26 mouse cellular contexts compared by ENCODE assay signal in the genomic region with DNA sequence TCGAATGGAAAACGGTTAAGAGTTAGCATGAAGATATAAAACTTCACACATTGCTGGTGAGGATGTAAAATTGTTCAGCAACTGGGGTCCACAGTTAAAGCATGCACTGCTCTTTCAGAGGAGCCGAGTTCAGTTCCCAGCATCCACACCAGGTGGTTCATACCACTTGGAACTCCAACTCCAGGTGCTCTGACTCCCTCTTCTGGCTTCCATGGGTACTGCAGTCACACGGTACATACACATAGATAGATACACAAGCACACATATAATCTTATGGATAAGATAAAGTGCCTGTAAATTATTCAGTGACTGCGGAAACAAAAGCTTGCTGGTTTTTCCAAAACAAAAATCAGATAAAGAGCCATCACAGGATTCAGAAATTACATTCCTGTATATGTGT. TPM values are rescaled to one million over a fixed set of nuclear protein-coding genes. Genes with fewer than 3 reads are reported as not detected.
A peak's percentile ranks its signal among the peaks of the same experiment; 100 is the strongest.
DNase-seq lines count a peak whose midpoint lies in the region; ATAC-seq and TF ChIP-seq lines count a peak whose summit lies in the region.
"Had no signal": no experiment of that assay in that cellular context is flagged by ENCODE, and none has a peak within 500 bp of the region (broad histone marks: within the 10 kb centered on the region; RNA-seq: fewer than 3 reads in every experiment).

No protein-coding gene starts in this region.

- no peaks in the 10 kb centered on the region for H3K27me3 ChIP-seq in hindbrain, postnatal 0 days (ENCODE audit: insufficient read depth, low read length)
- H3K27me3 ChIP-seq in hindbrain, embryonic 13.5 days: no peaks in the 10 kb centered on the region
- no peaks in the 10 kb centered on the region for H3K27me3 ChIP-seq in lung, embryonic 14.5 days (ENCODE audit: insufficient read depth, low read length)
- no peaks in the 10 kb centered on the region for H3K27me3 ChIP-seq in heart, embryonic 12.5 days (replicated peaks)
- H3K27me3 ChIP-seq: embryonic facial prominence, embryonic 12.5 days; neural tube, embryonic 12.5 days had no signal

- H3K4me1 ChIP-seq in hindbrain, postnatal 0 days (ENCODE audit: insufficient read depth, low read length): peaks cover 12% of the 10 kb centered on the region; the same call in 1 of the 2 replicates
- H3K4me1 ChIP-seq in hindbrain, embryonic 13.5 days (replicated peaks): peaks cover 48% of the 10 kb centered on the region
- H3K4me1 ChIP-seq in lung, embryonic 14.5 days (ENCODE audit: insufficient read depth): peaks cover 16% of the 10 kb centered on the region
- H3K4me1 ChIP-seq in heart, embryonic 12.5 days (replicated peaks): peaks cover 61% of the 10 kb centered on the region
- H3K4me1 ChIP-seq: megakaryocyte, embryonic 14.5 days had no signal

- DNase-seq in hindbrain, postnatal 0 days (ENCODE audit: low spot score): no peak
- no peak for DNase-seq in lung, embryonic 14.5 days
- DNase-seq in lung, postnatal 25 days (ENCODE audit: low spot score): no peak
- DNase-seq in ES-CJ7 (ENCODE audit: low read depth, low spot score): peak; percentile 51
- no peak for DNase-seq in brain, embryonic 14.5 days (ENCODE audit: low read depth)
- no peak for DNase-seq in heart, adult 18-20 months
- DNase-seq: cerebellum, adult 11-12 months; cerebellum, postnatal 14 days; heart, postnatal 10 days; kidney, adult 2 months; kidney, postnatal 14 days; layer of hippocampus, postnatal 36 days; midbrain, embryonic 14.5 days; retina, postnatal 1 day; right cerebral cortex, postnatal 25 days; thymus, adult 18-20 months; thymus, postnatal 36 days had no signal

- 96% methylated on average over 5 of the region's 5 CpGs for WGBS in hindbrain, postnatal 0 days
- over 99% methylated on average over 5 of the region's 5 CpGs for WGBS in hindbrain, embryonic 13.5 days
- 95% methylated on average over 5 of the region's 5 CpGs for WGBS in lung, embryonic 14.5 days
- WGBS in heart, embryonic 12.5 days: 88% methylated on average over 5 of the region's 5 CpGs

- no peak overlapping the region for H3K4me3 ChIP-seq in hindbrain, postnatal 0 days (ENCODE audit: low read length)
- H3K4me3 ChIP-seq in hindbrain, embryonic 13.5 days: no peak overlapping the region
- no peak overlapping the region for H3K4me3 ChIP-seq in lung, embryonic 14.5 days (ENCODE audit: low read depth, low read length)
- H3K4me3 ChIP-seq in heart, embryonic 12.5 days: no peak overlapping the region
- H3K4me3 ChIP-seq: embryonic facial prominence, embryonic 12.5 days; forebrain, embryonic 12.5 days; hindbrain, embryonic 10.5 days; megakaryocyte, embryonic 14.5 days; neural tube, embryonic 12.5 days had no signal

- H3K36me3 ChIP-seq in hindbrain, postnatal 0 days (ENCODE audit: insufficient read depth, low read length): no peaks in the 10 kb centered on the region
- H3K36me3 ChIP-seq in hindbrain, embryonic 13.5 days: peaks cover 3% of the 10 kb centered on the region; the same call in 1 of the 2 replicates
- no peaks in the 10 kb centered on the region for H3K36me3 ChIP-seq in lung, embryonic 14.5 days (ENCODE audit: insufficient read depth)
- no peaks in the 10 kb centered on the region for H3K36me3 ChIP-seq in heart, embryonic 12.5 days
- H3K36me3 ChIP-seq: embryonic facial prominence, embryonic 12.5 days; forebrain, embryonic 12.5 days; neural tube, embryonic 12.5 days had no signal

- no peak overlapping the region for H3K27ac ChIP-seq in hindbrain, postnatal 0 days
- no peak overlapping the region for H3K27ac ChIP-seq in hindbrain, embryonic 13.5 days
- H3K27ac ChIP-seq in lung, embryonic 14.5 days (ENCODE audit: low read depth): no peak overlapping the region
- H3K27ac ChIP-seq in heart, embryonic 12.5 days (ENCODE audit: poor library complexity, severe bottlenecking): no peak overlapping the region
- H3K27ac ChIP-seq: forebrain, embryonic 12.5 days; liver, embryonic 14.5 days; neural tube, embryonic 12.5 days had no signal

- no peak overlapping the region for H3K9ac ChIP-seq in hindbrain, postnatal 0 days (replicated peaks; ENCODE audit: low read length)
- H3K9ac ChIP-seq in hindbrain, embryonic 13.5 days: no peak overlapping the region
- H3K9ac ChIP-seq in lung, embryonic 14.5 days: no peak overlapping the region
- no peak overlapping the region for H3K9ac ChIP-seq in heart, embryonic 12.5 days
- H3K9ac ChIP-seq: embryonic facial prominence, embryonic 12.5 days; forebrain, embryonic 12.5 days; liver, embryonic 14.5 days; neural tube, embryonic 12.5 days had no signal

- H3K4me2 ChIP-seq in hindbrain, postnatal 0 days (ENCODE audit: low read depth, low read length): no peak overlapping the region
- no peak overlapping the region for H3K4me2 ChIP-seq in hindbrain, embryonic 13.5 days
- H3K4me2 ChIP-seq in lung, embryonic 14.5 days: no peak overlapping the region
- no peak overlapping the region for H3K4me2 ChIP-seq in heart, embryonic 12.5 days
- H3K4me2 ChIP-seq: embryonic facial prominence, embryonic 12.5 days; forebrain, embryonic 12.5 days had no signal

- no peak for TF ChIP-seq POLR2A in brain, embryonic 14.5 days (IDR thresholded peaks at IDR 0.05; ENCODE audit: borderline replicate concordance, extremely low read depth, insufficient read depth, insufficient read length, poor library complexity, severe bottlenecking)

- ATAC-seq in hindbrain, postnatal 0 days: no peak
- no peak for ATAC-seq in hindbrain, embryonic 13.5 days (ENCODE audit: low FRiP score)
- no peak for ATAC-seq in lung, embryonic 14.5 days (ENCODE audit: insufficient read depth)
- ATAC-seq in heart, embryonic 12.5 days (ENCODE audit: insufficient number of reproducible peaks, low FRiP score): no peak

- TF ChIP-seq CTCF in hindbrain, postnatal 0 days (IDR thresholded peaks at IDR 0.05; ENCODE audit: low read depth): peak; percentile 41
- TF ChIP-seq CTCF in lung, embryonic 14.5 days (IDR thresholded peaks at IDR 0.05; ENCODE audit: low read depth): peak; percentile 44
- TF ChIP-seq CTCF in brain, embryonic 14.5 days (IDR thresholded peaks at IDR 0.05; ENCODE audit: borderline replicate concordance, extremely low read depth, insufficient read depth, insufficient read length): peak; percentile 38; the same call in 1 of the 2 replicates

- no peaks in the 10 kb centered on the region for H3K9me3 ChIP-seq in hindbrain, postnatal 0 days (ENCODE audit: low read length)
- no peaks in the 10 kb centered on the region for H3K9me3 ChIP-seq in hindbrain, embryonic 13.5 days
- H3K9me3 ChIP-seq in lung, embryonic 14.5 days (ENCODE audit: low read depth, low read length): 0 out of 2 replicates have a peak, but pooled peaks cover 4% of the 10 kb centered on the region
- H3K9me3 ChIP-seq in heart, embryonic 12.5 days (replicated peaks): peaks cover 3% of the 10 kb centered on the region
- H3K9me3 ChIP-seq: embryonic facial prominence, embryonic 12.5 days had no signal

RNA-seq across cellular contexts. Expression of a gene that starts 19.9 kb away (rescaled TPM):
- 30.4 and 32.2 TPM in 2 replicates for total RNA-seq in hindbrain, postnatal 0 days (2014; rRNA removed)
- polyA plus RNA-seq in hindbrain, postnatal 0 days (2015; fragmentation: Nextera tagmentation; extraction: Ambion mirVana): 2.9 and 3.0 TPM in 2 replicates
- 4.2 TPM in 2 replicates for polyA plus RNA-seq in hindbrain, embryonic 13.5 days (2015; fragmentation: Nextera tagmentation; extraction: Ambion mirVana)
- 3.5 and 4.4 TPM in 2 replicates for polyA plus RNA-seq in lung, embryonic 14.5 days (2014; fragmentation: Nextera tagmentation; extraction: Ambion mirVana)
- 2.1 and 6.7 TPM in 2 replicates for polyA plus RNA-seq in brain, embryonic 14.5 days (2012; rRNA removed)
- polyA plus RNA-seq in heart, embryonic 12.5 days (2016; fragmentation: Nextera tagmentation; extraction: Ambion mirVana): 3.3 and 4.3 TPM in 2 replicates
- 1 to 10 TPM; 1.7 to 1.9 TPM for total RNA-seq in heart, adult 18-20 months (2021)
- total RNA-seq: granulocyte monocyte progenitor cell, adult 5-6 weeks had no signal
